Mouse (Mus musculus) testis, adult 2 months (tissue): ENCODE results near the gene Ubxn1.

Experiments
- CTCF ChIP-seq: fragments of 200-500 bp; IDR thresholded peaks from 2 replicates; pipeline ENCODE4 v1.5.1; 2012; ENCODE audit warnings: low read depth, mild to moderate bottlenecking, inconsistent platforms, low read length, moderate library complexity; ENCODE audit not compliant: control insufficient read depth, insufficient read depth, insufficient replicate concordance
- POLR2A ChIP-seq: fragments of 200-500 bp; IDR thresholded peaks from 2 replicates; pipeline ENCODE4 v1.6.1; 2012; ENCODE audit warnings: low read depth, mild to moderate bottlenecking, inconsistent platforms, low read length, moderate library complexity; ENCODE audit not compliant: control insufficient read depth

DNA sequence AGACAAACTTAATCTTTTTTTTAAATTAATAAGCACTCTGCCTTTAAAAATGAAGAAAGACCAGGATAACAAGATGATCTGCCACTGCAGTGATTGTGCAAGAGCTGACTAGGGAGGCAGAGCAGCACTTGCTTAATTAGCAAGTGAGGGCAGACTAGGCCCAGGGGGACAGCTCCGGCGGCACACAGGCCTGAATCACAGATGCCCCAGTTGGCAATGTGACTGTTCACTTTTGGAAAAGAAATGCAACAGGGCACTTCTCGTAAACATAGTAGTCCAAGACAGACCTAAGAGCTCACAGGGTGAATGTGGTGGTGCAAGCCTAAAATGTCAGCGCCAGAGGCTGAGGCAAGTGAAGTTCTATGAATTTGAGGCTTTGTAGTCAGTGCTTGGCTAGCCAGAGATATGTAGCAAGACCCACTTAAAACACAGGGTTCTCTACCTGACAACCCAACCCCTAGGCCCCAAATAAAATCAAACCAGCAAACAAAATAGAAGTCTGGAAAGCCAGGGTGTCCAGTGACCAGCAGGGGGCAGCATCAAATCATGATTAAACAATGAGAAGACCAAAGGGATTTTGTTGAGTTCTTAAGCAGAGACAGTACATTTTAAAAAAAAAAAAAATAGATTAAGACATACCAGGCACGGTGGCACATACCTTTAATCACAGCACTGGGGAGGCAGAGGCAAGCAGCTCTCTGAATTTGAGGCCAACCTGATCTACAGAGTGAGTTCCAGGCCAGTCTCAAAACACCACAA, 26.7 kb upstream of the Ubxn1 start:
- TF ChIP-seq CTCF (no peak), POLR2A (no peak)
